Comparison of ENCODE assay signal across 8 mouse cellular contexts in genomic region chr14:78848477-78848876, GRCm38 (mm10). TPM values are rescaled to one million over a fixed set of nuclear protein-coding genes. Genes with fewer than 3 reads are reported as not detected.
DNase-seq lines count a peak whose midpoint lies in the region; ATAC-seq and TF ChIP-seq lines count a peak whose summit lies in the region.

No protein-coding gene starts in this region.

- peak; percentile 68; the same call in 1 of the 2 replicates for ATAC-seq in kidney, embryonic 14.5 days (ENCODE audit: low FRiP score, low TSS enrichment)
- no peak for ATAC-seq in hindbrain, postnatal 0 days
- ATAC-seq in midbrain, embryonic 16.5 days, result peak; percentile 22; the same call in 1 of the 2 replicates

- no peak for DNase-seq in kidney, adult 9 months
- no peak for DNase-seq in hindbrain, postnatal 0 days (ENCODE audit: low spot score)
- DNase-seq in left cerebral cortex, postnatal 14 days (ENCODE audit: low spot score in 2 of 2), result no peak
- no peak for DNase-seq in adrenal gland, postnatal 25 days
- DNase-seq in testis, postnatal 10 days (ENCODE audit: low spot score), result no peak

- WGBS in kidney, embryonic 14.5 days, result 2% methylated on average over 3 of the region's 3 CpGs
- WGBS in hindbrain, postnatal 0 days, result 7% methylated on average over 3 of the region's 3 CpGs
- WGBS in midbrain, embryonic 16.5 days, result 8% methylated on average over 3 of the region's 3 CpGs

- no peak for TF ChIP-seq POLR2A in cortical plate, adult 2 months (IDR thresholded peaks at IDR 0.05; ENCODE audit: extremely low read depth, insufficient read depth, low read length)

- TF ChIP-seq CTCF in cortical plate, adult 2 months (IDR thresholded peaks at IDR 0.05; ENCODE audit: extremely low read depth, insufficient read depth, low read length), result no peak
- no peak for TF ChIP-seq CTCF in hindbrain, postnatal 0 days (IDR thresholded peaks at IDR 0.05; ENCODE audit: low read depth)

- intact Hi-C loops in left cerebral cortex, postnatal 14 days (cut with DNase I), result loop anchor here (2.0 kb wide), 1 partner anchor 116 kb away; the partner anchor contains the start of gene Dgkh

- H3K4me1 ChIP-seq in kidney, embryonic 14.5 days (ENCODE audit: control insufficient read depth, insufficient read depth, low read length), result peaks cover 8% of the 10 kb centered on the region; the same call in 1 of the 2 replicates
- peaks cover 10% of the 10 kb centered on the region for H3K4me1 ChIP-seq in cortical plate, adult 2 months (ENCODE audit: control insufficient read depth, insufficient read depth, low read length)
- peaks cover 17% of the 10 kb centered on the region; the same call in 1 of the 2 replicates for H3K4me1 ChIP-seq in hindbrain, postnatal 0 days (ENCODE audit: insufficient read depth, low read length)
- H3K4me1 ChIP-seq in midbrain, embryonic 16.5 days (ENCODE audit: control insufficient read depth, insufficient read depth, low read length), result peaks cover 17% of the 10 kb centered on the region

- peak overlapping the region; percentile 82 for H3K9ac ChIP-seq in kidney, embryonic 14.5 days (ENCODE audit: low read depth, low read length)
- peak overlapping the region; percentile 88 for H3K9ac ChIP-seq in hindbrain, postnatal 0 days (replicated peaks; ENCODE audit: low read length)
- peak overlapping the region; percentile 98 for H3K9ac ChIP-seq in midbrain, embryonic 16.5 days (ENCODE audit: low read depth, low read length)

- no peaks in the 10 kb centered on the region for H3K27me3 ChIP-seq in kidney, embryonic 14.5 days (ENCODE audit: control insufficient read depth, insufficient read depth, low read length)
- no peaks in the 10 kb centered on the region for H3K27me3 ChIP-seq in hindbrain, postnatal 0 days (ENCODE audit: insufficient read depth, low read length)
- no peaks in the 10 kb centered on the region for H3K27me3 ChIP-seq in midbrain, embryonic 16.5 days (ENCODE audit: control insufficient read depth, insufficient read depth, low read depth, low read length)

- peak overlapping the region; percentile 92 for H3K27ac ChIP-seq in kidney, embryonic 14.5 days (ENCODE audit: low read depth, low read length)
- H3K27ac ChIP-seq in cortical plate, adult 2 months (ENCODE audit: insufficient read depth, low read length), result peak overlapping the region; percentile 92
- peak overlapping the region; percentile 83 for H3K27ac ChIP-seq in hindbrain, postnatal 0 days
- peak overlapping the region; percentile 85 for H3K27ac ChIP-seq in midbrain, embryonic 16.5 days (ENCODE audit: low read length)

- H3K9me3 ChIP-seq in kidney, embryonic 14.5 days (ENCODE audit: control insufficient read depth, low read length), result no peaks in the 10 kb centered on the region
- H3K9me3 ChIP-seq in hindbrain, postnatal 0 days (ENCODE audit: low read length), result no peaks in the 10 kb centered on the region
- H3K9me3 ChIP-seq in midbrain, embryonic 16.5 days (replicated peaks; ENCODE audit: control insufficient read depth, low read length, poor library complexity, severe bottlenecking), result no peaks in the 10 kb centered on the region

- H3K36me3 ChIP-seq in kidney, embryonic 14.5 days (ENCODE audit: control insufficient read depth, insufficient read depth, low read length), result no peaks in the 10 kb centered on the region
- H3K36me3 ChIP-seq in hindbrain, postnatal 0 days (ENCODE audit: insufficient read depth, low read length), result no peaks in the 10 kb centered on the region
- H3K36me3 ChIP-seq in midbrain, embryonic 16.5 days (ENCODE audit: control insufficient read depth, insufficient read depth, low read length), result no peaks in the 10 kb centered on the region

- H3K4me2 ChIP-seq in kidney, embryonic 14.5 days (replicated peaks; ENCODE audit: low read depth, low read length), result peak overlapping the region; percentile 63
- peak overlapping the region; percentile 88 for H3K4me2 ChIP-seq in hindbrain, postnatal 0 days (ENCODE audit: low read depth, low read length)
- H3K4me2 ChIP-seq in midbrain, embryonic 16.5 days (ENCODE audit: low read length), result peak overlapping the region; percentile 83

- H3K4me3 ChIP-seq in kidney, embryonic 14.5 days (ENCODE audit: low read length), result peak overlapping the region; percentile 66
- peak overlapping the region; percentile 96 for H3K4me3 ChIP-seq in cortical plate, adult 2 months (ENCODE audit: insufficient read depth, low read length)
- peak overlapping the region; percentile 94 for H3K4me3 ChIP-seq in hindbrain, postnatal 0 days (ENCODE audit: low read length)
- H3K4me3 ChIP-seq in midbrain, embryonic 16.5 days (ENCODE audit: low read depth, low read length), result peak overlapping the region; percentile 96

RNA-seq across cellular contexts. Expression of gene Vwa8, which starts 0.4 kb away (rescaled TPM):
- polyA plus RNA-seq in kidney, embryonic 14.5 days (2014; fragmentation: Nextera tagmentation; extraction: Ambion mirVana), result 9.3 and 15.5 TPM in 2 replicates
- 29.3 and 31.3 TPM in 2 replicates for polyA plus RNA-seq in cortical plate, adult 2 months (2012; rRNA removed)
- total RNA-seq in hindbrain, postnatal 0 days (2014; rRNA removed), result 20.8 and 23.1 TPM in 2 replicates
- 9.6 TPM in 2 replicates for polyA plus RNA-seq in hindbrain, postnatal 0 days (2015; fragmentation: Nextera tagmentation; extraction: Ambion mirVana)
- 6.2 and 7.3 TPM in 2 replicates for polyA plus RNA-seq in midbrain, embryonic 16.5 days (2015; fragmentation: Nextera tagmentation; extraction: Ambion mirVana)
- 10 to 100 TPM; 21.1 to 24.3 TPM for total RNA-seq in left cerebral cortex, postnatal 14 days (2021)
- 136 and 144 TPM in 2 replicates for total RNA-seq in adrenal gland, postnatal 25 days (2021)
